Mouse (Mus musculus) granulocyte monocyte progenitor cell, adult 5-6 weeks (primary cell): ENCODE measurements at regions not wholly inside any gene's neighbourhood (a gene's known extent, or its start where the extent isn't known, plus 50 kb on each side); places are given as distances from the start of the nearest gene placed in this dataset.
"Not testable (repeated sequence)": the region's sequence is repeated elsewhere in the genome, so short reads cannot be mapped to it uniquely, and the experiment has no call there.

Experiments
- ATAC-seq: replicated peaks from 2 replicates; pipeline ENCODE4 v1.8.0; 2016; ENCODE audit warnings: mild to moderate bottlenecking, moderate TSS enrichment, inconsistent platforms; ENCODE audit not compliant: poor library complexity, severe bottlenecking

GRCm38 (mm10) chr14:17539322-17539721 is 120.7 kb upstream of the Thrb start:
- peak; percentile 86 for ATAC-seq

- no peak for ATAC-seq
Observed at GRCm38 (mm10) chr14:17556458-17556857, 103.6 kb upstream of the Thrb start.

- not testable (repeated sequence) for ATAC-seq
Observed at GRCm38 (mm10) chr14:17560001-17560400, 100.1 kb upstream of the Thrb start.

DNA sequence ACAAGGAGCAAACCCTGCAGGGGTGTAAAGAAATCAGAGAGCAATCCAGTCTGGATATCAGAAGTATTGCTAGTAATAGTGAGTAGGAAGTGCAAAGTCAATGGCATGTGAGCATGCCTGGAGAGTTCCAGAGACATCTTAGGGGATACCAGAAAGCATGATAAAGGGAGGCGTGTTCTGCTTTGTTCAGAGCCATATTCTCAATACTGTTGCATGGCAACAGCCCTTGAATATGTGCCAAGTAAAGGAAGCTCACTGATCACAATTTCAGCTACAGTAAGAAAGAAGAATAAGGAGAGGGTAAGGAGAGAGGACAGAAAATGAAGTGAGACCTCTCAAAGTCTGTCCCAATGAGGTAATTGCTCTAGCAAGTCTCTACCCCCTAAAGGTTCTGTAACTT is 92.1 kb upstream of the Thrb start:
- no peak for ATAC-seq

DNA sequence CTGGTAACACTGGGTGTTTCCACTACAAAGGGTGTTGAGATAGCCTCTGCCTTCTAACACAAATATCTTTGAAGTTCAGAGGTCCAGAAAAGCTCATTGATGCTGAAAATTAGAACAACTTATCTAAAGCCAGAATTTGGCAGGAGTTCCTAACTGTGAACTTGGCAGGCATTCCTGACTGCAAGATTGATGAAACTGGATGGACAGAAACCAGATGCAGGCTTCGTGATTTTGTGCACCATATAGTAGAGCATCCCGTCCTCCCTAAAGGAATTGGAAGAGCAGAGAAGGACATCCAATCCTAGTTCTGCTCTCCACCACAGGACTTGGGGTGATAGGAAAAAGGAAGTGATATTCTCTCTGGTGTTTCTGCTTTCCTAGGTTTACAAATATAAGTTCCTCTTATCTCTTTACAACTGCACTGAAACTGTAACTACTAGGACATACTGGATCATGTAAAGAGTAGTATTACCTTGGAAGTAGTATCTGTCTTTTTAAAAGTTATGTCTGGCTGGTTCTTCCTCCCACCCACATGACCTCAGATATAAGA is 90.9 kb upstream of the Thrb start:
- peak; percentile 74 for ATAC-seq

DNA sequence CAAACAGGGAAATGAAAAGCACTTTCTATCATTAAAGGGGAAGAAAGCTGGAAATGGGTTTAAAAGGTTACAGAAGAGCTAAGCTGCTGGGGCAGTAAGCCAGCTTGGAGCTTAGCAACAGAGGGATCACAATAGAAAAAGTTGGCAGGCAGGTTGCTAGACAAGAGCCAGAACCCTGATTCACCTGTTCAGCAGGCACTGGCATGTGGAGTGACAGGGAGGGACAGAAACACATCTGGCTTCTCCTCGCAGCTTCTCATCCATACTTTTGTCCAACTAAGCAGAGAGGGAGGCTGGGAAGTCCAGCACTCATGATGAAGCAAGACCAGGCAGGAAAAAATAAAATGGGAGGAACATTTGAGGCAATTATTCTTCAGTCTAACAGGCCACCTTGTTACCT is 81.3 kb upstream of the Thrb start:
- no peak for ATAC-seq

DNA sequence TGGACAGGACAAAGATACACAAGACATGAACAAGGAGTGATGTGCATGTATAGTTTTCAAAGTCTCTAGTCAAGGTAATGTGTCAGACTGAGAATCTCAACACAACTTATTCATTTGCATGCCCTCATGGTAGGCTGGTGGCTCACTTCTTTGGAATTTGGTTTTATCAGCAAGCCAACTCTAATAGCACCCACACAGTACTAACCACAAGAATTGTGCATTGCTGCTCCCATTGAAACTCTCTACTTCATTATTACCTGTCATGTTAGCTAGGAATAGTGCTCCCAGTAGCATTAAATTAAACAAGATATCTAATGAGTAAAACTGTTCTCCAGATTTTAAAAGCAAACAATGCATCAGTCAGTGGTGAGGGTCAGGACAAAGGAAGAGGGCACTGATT is 70.5 kb upstream of the Thrb start:
- no peak for ATAC-seq

GRCm38 (mm10) chr14:17599553-17599952 is 60.5 kb upstream of the Thrb start:
- no peak for ATAC-seq

DNA sequence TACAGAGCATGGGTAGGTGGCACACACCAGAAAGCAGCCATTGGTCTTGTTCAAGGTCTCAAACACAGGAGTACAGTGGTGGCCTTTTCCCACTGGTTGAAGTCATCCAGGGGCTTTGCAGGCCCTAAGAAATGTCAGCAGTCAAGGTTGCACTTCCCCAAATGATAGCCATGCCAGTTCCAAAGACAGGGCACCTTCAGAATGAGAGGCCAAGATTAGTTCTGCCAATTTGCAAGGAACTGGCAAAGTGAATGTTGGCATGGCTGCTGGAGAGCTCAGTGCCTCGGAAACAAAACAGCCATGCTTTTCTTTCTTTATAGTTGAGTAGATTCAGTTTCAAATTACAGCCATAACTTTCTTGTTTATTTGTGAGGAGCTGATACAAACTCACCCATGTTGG is 57.7 kb upstream of the Thrb start:
- ATAC-seq = no peak

DNA sequence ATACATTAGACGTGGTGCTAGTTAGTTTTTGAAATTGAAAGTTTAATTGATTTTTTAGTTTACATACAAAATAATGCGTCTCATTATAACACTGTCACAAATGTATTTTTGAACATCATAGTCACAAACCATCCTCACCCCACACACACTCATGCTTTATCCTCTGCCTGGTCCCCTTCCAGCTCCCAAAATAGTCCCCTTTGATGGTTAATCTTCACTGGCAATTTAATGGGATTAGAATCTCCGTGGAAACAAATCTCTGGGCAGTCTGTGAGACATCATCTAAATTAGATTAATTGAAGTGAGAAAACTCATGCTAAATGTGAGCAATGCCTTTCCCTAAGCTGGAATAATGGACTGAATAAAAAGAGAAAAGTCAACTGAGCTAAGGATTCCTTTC is 54.0 kb upstream of the Thrb start:
- no peak for ATAC-seq

DNA sequence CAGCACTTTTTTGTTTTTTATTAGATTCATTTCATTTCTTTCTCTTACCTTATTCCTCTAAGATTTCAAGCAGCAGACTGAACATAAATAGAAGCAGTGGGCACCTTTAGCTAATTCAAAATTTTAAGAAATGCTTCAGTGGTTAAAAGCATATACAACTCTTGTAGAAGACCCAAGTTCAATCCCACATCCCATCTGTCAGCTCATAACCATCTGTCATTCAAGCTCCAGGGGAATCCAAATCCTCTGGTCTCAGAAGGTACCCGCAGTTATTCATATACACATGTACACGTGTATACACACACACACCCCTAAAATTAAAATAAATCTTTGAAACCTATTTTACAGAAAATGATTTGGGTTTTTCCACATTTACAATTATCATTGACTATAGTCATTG is 52.9 kb upstream of the Thrb start:
- ATAC-seq = no peak
